Mouse (Mus musculus) small intestine, adult 2 months (tissue): Measurements from ENCODE around the gene Glt8d2. TPM values are rescaled to one million over a fixed set of nuclear protein-coding genes. Genes with fewer than 3 reads are reported as not detected.
A peak's percentile ranks its signal among the peaks of the same experiment; 100 is the strongest.
"Not testable (repeated sequence)": the region's sequence is repeated elsewhere in the genome, so short reads cannot be mapped to it uniquely, and the experiment has no call there.

Source experiments
- H3K27ac ChIP-seq: fragments of 200-500 bp; 2 replicates; pipeline ENCODE4 v1.5.1; 2012; ENCODE audit warnings: low read depth, low read length, control low read depth, inconsistent platforms; ENCODE audit not compliant: insufficient read depth
- H3K27me3 ChIP-seq: fragments of 200-500 bp; 2 replicates; pipeline ENCODE4 v1.6.1; 2012; ENCODE audit warnings: mild to moderate bottlenecking, moderate library complexity, low read length, inconsistent platforms; ENCODE audit not compliant: control insufficient read depth, insufficient read depth
- H3K36me3 ChIP-seq: fragments of 200-500 bp; 2 replicates; pipeline ENCODE4 v1.6.1; 2012; ENCODE audit warnings: mild to moderate bottlenecking, low read length, control low read depth, inconsistent platforms; ENCODE audit not compliant: control insufficient read depth, insufficient read depth
- H3K4me1 ChIP-seq: fragments of 200-500 bp; 2 replicates; pipeline ENCODE4 v1.6.1; 2012; ENCODE audit warnings: low read length, inconsistent platforms, mixed read lengths; ENCODE audit not compliant: control insufficient read depth, insufficient read depth, insufficient read length
- H3K4me3 ChIP-seq: fragments of 200-500 bp; 2 replicates; pipeline ENCODE4 v1.5.1; 2012; ENCODE audit warnings: low read depth, mild to moderate bottlenecking, control low read depth, inconsistent platforms, low read length, moderate library complexity
- CTCF ChIP-seq: fragments of 200-500 bp; IDR thresholded peaks from 2 replicates; pipeline ENCODE4 v1.5.1; 2012; ENCODE audit warnings: low read depth, mild to moderate bottlenecking, control low read depth, inconsistent platforms, low read length, moderate library complexity, mixed read lengths; ENCODE audit not compliant: insufficient replicate concordance, insufficient read length; ENCODE audit errors: extremely low read depth
- POLR2A ChIP-seq: fragments of 200-500 bp; IDR thresholded peaks from 2 replicates; pipeline ENCODE4 v1.6.1; 2012; ENCODE audit warnings: low read depth, mild to moderate bottlenecking, control low read depth, inconsistent platforms, low read length, moderate library complexity
- WGBS: fragments of 180-500 bp; shearing (Covaris S2); methylation state at CpG from one replicate; pipeline ENCODE4 v1.1.7; 2018; 5-methylcytosine and 5-hydroxymethylcytosine counted together
- polyA plus RNA-seq: library from polyadenylated mRNA; depleted of rRNA; stranded (reverse); fragments of >200 nt; gene quantifications from 2 replicates; pipeline ENCODE4 v1.2.3, GENCODE M21; 2012; rRNA removed

The Glt8d2 gene
- polyA plus RNA-seq, 1 experiment = 0.15 TPM

DNA sequence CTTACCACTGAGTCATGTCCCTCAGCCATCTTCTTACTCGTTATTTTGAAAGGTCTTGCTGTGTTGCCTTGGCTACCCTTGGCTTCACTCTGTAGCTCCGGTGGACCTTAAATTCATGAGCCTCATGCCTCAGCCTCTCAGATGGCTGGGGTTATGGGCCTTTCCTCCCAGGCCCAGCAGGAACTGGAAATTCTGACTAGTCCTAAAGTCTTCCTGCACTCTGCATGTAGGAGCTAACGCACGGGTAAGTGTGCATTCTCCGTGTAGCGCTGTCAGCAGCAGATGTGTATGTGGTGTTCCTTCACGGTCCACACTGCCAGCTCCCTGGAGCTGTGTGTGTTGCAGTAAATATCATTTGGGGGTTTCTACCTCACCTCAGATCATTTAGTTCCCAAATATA is 59.3 kb downstream of the Glt8d2 start:
- H3K36me3 ChIP-seq = 0 out of 2 replicates have a peak, but pooled peaks cover 2% of the 10 kb centered on the region
- H3K4me1 ChIP-seq = peaks cover 3% of the 10 kb centered on the region; the same call in 1 of the 2 replicates
- H3K4me3 ChIP-seq = no peak overlapping the region
- no peak for TF ChIP-seq CTCF
- no peak for TF ChIP-seq POLR2A
- WGBS = 74% methylated on average over 7 of the region's 7 CpGs
- no peaks in the 10 kb centered on the region for H3K27me3 ChIP-seq
- H3K27ac ChIP-seq = no peak overlapping the region

DNA sequence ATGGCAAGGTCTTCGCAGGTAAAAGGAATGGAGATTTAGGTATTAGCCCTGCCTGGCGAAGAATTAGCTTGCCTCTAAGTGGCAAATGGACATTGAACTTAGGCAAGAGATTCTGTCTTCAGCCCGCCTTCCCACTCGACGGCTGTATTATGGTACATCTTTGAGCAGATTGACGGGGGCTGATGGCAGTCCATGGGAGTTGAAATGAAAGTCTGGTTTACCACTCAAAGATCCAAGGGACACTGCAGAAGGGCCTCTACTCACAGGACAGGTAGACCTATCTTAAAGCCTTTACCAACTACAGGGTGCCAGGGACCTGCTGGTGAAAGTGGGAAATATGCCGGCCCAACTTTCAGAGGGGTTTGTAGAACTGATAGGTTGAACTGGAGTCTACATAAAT is 60.0 kb downstream of the Glt8d2 start:
- 0 out of 2 replicates have a peak, but pooled peaks cover 2% of the 10 kb centered on the region for H3K36me3 ChIP-seq
- TF ChIP-seq CTCF (no peak), POLR2A (no peak)
- no peaks in the 10 kb centered on the region for H3K27me3 ChIP-seq
- peaks cover 3% of the 10 kb centered on the region; the same call in 1 of the 2 replicates for H3K4me1 ChIP-seq
- no peak overlapping the region for H3K27ac ChIP-seq
- peak overlapping the region; percentile 83 for H3K4me3 ChIP-seq
- WGBS = 10% methylated on average over 7 of the region's 7 CpGs

- not testable (repeated sequence) for H3K4me1 ChIP-seq, H3K36me3 ChIP-seq, H3K27me3 ChIP-seq
- WGBS = under 1% methylated on average over 78 of the region's 78 CpGs
- peak within 1 kb of the TSS; percentile 84 for H3K27ac ChIP-seq
- peak within 1 kb of the TSS; percentile 83 for H3K4me3 ChIP-seq
Observed at GRCm38 (mm10) chr10:82629586-82630255, 60.7 kb downstream of the Glt8d2 start, which contains the start of gene Tdg. Gene Tdg (plus strand): TSS chr10:82629828.

GRCm38 (mm10) chr10:82629111-82629585 is 61.3 kb downstream of the Glt8d2 start:
- Histone ChIP-seq H3K36me3 (0 out of 2 replicates have a peak, but pooled peaks cover 2% of the 10 kb centered on the region), H3K4me1 (peaks cover 6% of the 10 kb centered on the region; the same call in 1 of the 2 replicates), H3K4me3 (peak overlapping the region; percentile 83), H3K27ac (peak overlapping the region; percentile 84), H3K27me3 (no peaks in the 10 kb centered on the region)
- WGBS = 9% methylated on average over 11 of the region's 11 CpGs
- TF ChIP-seq CTCF (no peak; the same call in 1 of the 2 replicates), POLR2A (no peak)

GRCm38 (mm10) chr10:82623553-82623932 is 66.9 kb downstream of the Glt8d2 start:
- peak overlapping the region; percentile 80 for H3K4me3 ChIP-seq
- H3K27me3 ChIP-seq, H3K36me3 ChIP-seq, H3K4me1 ChIP-seq: not testable (repeated sequence)
- peak overlapping the region; percentile 79 for H3K27ac ChIP-seq
- 1% methylated on average over 2 of the region's 2 CpGs for WGBS

DNA sequence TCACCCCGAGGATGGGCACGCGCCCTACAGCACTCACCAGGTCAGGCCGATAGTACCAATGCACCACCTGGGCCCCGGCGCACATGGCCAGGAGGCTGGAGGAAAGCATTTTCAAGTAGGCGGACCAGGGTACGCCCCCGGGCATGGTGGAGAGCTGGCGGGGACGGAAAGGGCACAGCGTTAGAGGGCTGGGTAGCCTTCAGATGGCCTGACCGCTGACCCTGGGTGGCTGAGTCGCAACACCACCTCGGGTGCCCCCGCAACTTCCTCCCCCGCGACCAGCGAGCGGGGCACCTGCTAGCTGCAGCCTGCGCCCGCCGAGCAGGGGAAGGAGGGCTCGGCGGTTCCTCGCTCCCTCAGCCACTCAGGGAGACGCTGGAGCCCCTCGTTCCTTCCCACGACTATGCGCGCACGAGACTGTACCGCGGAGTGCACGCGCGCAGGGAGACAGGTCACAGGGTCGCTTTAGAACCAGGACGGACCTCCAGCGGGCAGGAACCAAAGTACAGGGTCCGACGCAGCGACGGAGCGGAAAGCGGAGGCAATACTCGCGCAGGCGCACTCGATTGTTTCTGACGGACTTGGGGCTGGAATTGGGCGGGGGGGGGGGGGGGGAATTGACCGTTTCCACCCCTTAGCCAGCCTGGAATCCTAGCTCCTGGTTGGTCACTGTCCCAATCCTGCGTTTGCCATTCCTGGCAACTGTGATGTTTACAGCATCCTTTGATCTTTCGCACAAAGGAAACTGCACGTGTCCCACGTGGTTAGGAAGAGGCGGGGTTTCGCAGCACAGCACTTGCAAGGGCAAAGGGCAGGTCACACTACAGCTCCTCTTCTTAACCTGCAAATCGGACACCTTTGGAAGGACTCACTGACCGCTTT is 67.5 kb downstream of the Glt8d2 start, which contains the start of gene 1190007I07Rik:
TSS of gene 1190007I07Rik (minus strand) at position 558 of the 882 bp plus-strand sequence.
- Histone ChIP-seq H3K27ac (peak within 1 kb of the TSS; percentile 79), H3K4me1 (peaks cover 4% of the 10 kb centered on the region; the same call in 1 of the 2 replicates), H3K27me3 (no peaks in the 10 kb centered on the region), H3K4me3 (peak within 1 kb of the TSS; percentile 80), H3K36me3 (no peaks in the 10 kb centered on the region)
- WGBS = under 1% methylated on average over 61 of the region's 61 CpGs
- peak; percentile 24; the same call in 1 of the 2 replicates for TF ChIP-seq POLR2A
- TF ChIP-seq CTCF = no peak

DNA sequence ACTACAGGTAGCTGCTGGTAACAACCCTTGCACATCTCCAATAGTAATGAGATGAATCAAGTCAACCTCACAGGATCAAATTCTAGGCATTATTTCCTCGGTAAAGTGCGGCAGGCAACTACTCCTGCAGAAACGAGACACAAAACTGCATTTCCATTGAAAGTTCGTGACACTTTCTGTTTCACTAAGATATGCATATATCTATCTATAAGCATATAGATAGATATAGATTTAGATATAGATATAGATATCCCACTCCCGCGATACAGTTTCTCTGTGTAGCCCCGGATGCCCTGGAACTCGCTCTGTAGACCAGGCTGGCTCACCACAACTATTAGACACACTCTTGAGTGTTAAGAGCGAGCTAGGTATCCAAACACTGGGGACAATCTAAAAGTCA is 68.2 kb downstream of the Glt8d2 start:
- Histone ChIP-seq H3K4me3 (peak overlapping the region; percentile 80), H3K27me3 (no peaks in the 10 kb centered on the region), H3K36me3 (no peaks in the 10 kb centered on the region), H3K4me1 (peaks cover 4% of the 10 kb centered on the region; the same call in 1 of the 2 replicates), H3K27ac (no peak overlapping the region)
- TF ChIP-seq POLR2A (no peak), CTCF (no peak)
- WGBS = 7% methylated on average over 9 of the region's 9 CpGs

Other genes with a start within 250 kb of the Glt8d2 start
- not detected in 2 replicates for gene Gm1553, start 198.0 kb downstream of the Glt8d2 start, polyA plus RNA-seq
- 27.1 and 30.6 TPM in 2 replicates for gene 1190007I07Rik, start 67.4 kb downstream of the Glt8d2 start, polyA plus RNA-seq
- gene Tdg, start 60.8 kb downstream of the Glt8d2 start, polyA plus RNA-seq = 7.3 and 11.5 TPM in 2 replicates
- 3.1 and 5.0 TPM in 2 replicates for gene Hcfc2, start 5.5 kb upstream of the Glt8d2 start, polyA plus RNA-seq
- 1.2 and 5.2 TPM in 2 replicates for gene Nfyb, start 73.5 kb upstream of the Glt8d2 start, polyA plus RNA-seq
- gene Txnrd1, start 143.3 kb upstream of the Glt8d2 start, polyA plus RNA-seq = 58.6 and 69.4 TPM in 2 replicates
- 0.43 and 0.48 TPM in 2 replicates for gene Eid3, start 176.0 kb upstream of the Glt8d2 start, polyA plus RNA-seq